Mouse (Mus musculus) liver, embryonic 11.5 days (tissue): Measurements from ENCODE around the gene Sdr9c7. TPM values are rescaled to one million over a fixed set of nuclear protein-coding genes. Genes with fewer than 3 reads are reported as not detected.

Source experiments
- polyA plus RNA-seq: library from polyadenylated mRNA; unstranded; fragments of >200 nt; fragmentation: Nextera tagmentation; extraction: Ambion mirVana; gene quantifications from 2 replicates; pipeline ENCODE4 v1.2.1, GENCODE M21; 2014

The Sdr9c7 gene
- polyA plus RNA-seq, 1 experiment from 2014 or later = not detected

Other genes starting within 250 kb of the Sdr9c7 start
- 10.5 and 11.2 TPM in 2 replicates for gene Nemp1, start 231.6 kb upstream of the Sdr9c7 start, polyA plus RNA-seq
- gene Nab2, start 229.9 kb upstream of the Sdr9c7 start, polyA plus RNA-seq = 5.7 and 5.8 TPM in 2 replicates
- 0.14 TPM in 1 of 2 replicates, not detected in the other for gene Myo1a, start 193.3 kb upstream of the Sdr9c7 start, polyA plus RNA-seq
- gene Tac2, start 174.0 kb upstream of the Sdr9c7 start, polyA plus RNA-seq = 11.2 and 16.0 TPM in 2 replicates
- gene Zbtb39, start 159.0 kb upstream of the Sdr9c7 start, polyA plus RNA-seq = 2.6 and 2.8 TPM in 2 replicates
- gene Gpr182, start 146.8 kb upstream of the Sdr9c7 start, polyA plus RNA-seq = 5.0 TPM in 2 replicates
- 0.17 and 0.22 TPM in 2 replicates for gene Rdh1, start 138.8 kb upstream of the Sdr9c7 start, polyA plus RNA-seq
- 0.19 and 0.22 TPM in 2 replicates for gene Rdh16f1, start 138.7 kb upstream of the Sdr9c7 start, polyA plus RNA-seq
- gene Rdh9, start 122.1 kb upstream of the Sdr9c7 start, polyA plus RNA-seq = not detected in 2 replicates
- not detected in 2 replicates for gene Rdh16, start 97.4 kb upstream of the Sdr9c7 start, polyA plus RNA-seq
- gene Rdh19, start 48.6 kb upstream of the Sdr9c7 start, polyA plus RNA-seq = not detected in 2 replicates
- not detected in 2 replicates for gene Rdh16f2, start 32.0 kb upstream of the Sdr9c7 start, polyA plus RNA-seq
- gene Rdh7, start 9.7 kb upstream of the Sdr9c7 start, polyA plus RNA-seq = 0.14 TPM in 1 of 2 replicates, not detected in the other
- not detected in 2 replicates for gene Hsd17b6, start 109.1 kb downstream of the Sdr9c7 start, polyA plus RNA-seq
- 106 and 112 TPM in 2 replicates for gene Prim1, start 116.7 kb downstream of the Sdr9c7 start, polyA plus RNA-seq
- 1,053 and 1,054 TPM in 2 replicates for gene Naca, start 137.1 kb downstream of the Sdr9c7 start, polyA plus RNA-seq
- gene Ptges3, start 160.4 kb downstream of the Sdr9c7 start, polyA plus RNA-seq = 527 and 567 TPM in 2 replicates
- gene Atp5b, start 184.8 kb downstream of the Sdr9c7 start, polyA plus RNA-seq = 2,564 and 2,777 TPM in 2 replicates
- 11.1 and 13.0 TPM in 2 replicates for gene Baz2a, start 193.1 kb downstream of the Sdr9c7 start, polyA plus RNA-seq